Mouse (Mus musculus) bone marrow macrophage, adult 2 months (primary cell): ENCODE measurements around the gene Cend1. TPM values are rescaled to one million over a fixed set of nuclear protein-coding genes. Genes with fewer than 3 reads are reported as not detected.

Source experiments
- H3K27ac ChIP-seq: 2 replicates; pipeline ENCODE4 v1.5.1; 2012; ENCODE audit warnings: low read depth, low read length; ENCODE audit not compliant: insufficient read depth
- H3K4me1 ChIP-seq: 2 replicates; pipeline ENCODE4 v1.6.1; 2012; ENCODE audit warnings: low read length; ENCODE audit not compliant: control insufficient read depth, insufficient read depth
- H3K4me3 ChIP-seq: 2 replicates; pipeline ENCODE4 v1.5.1; 2012; ENCODE audit warnings: mild to moderate bottlenecking, low read length, moderate library complexity; ENCODE audit not compliant: insufficient read depth
- CTCF ChIP-seq: IDR thresholded peaks from 2 replicates; pipeline ENCODE4 v1.5.1; 2012; ENCODE audit warnings: low read depth, mild to moderate bottlenecking, low read length, moderate library complexity
- POLR2A ChIP-seq: IDR thresholded peaks from 2 replicates; pipeline ENCODE4 v1.6.1; 2012; ENCODE audit warnings: mild to moderate bottlenecking, low read depth, low read length, borderline replicate concordance
- polyA plus RNA-seq: library from polyadenylated mRNA; stranded (reverse); fragments of >200 nt; gene quantifications from 2 replicates; pipeline ENCODE4 v1.2.4, GENCODE M21; 2012; ENCODE audit not compliant: missing spikeins, insufficient read depth, insufficient read length

The Cend1 gene
- polyA plus RNA-seq, 1 experiment, result not detected

- Histone ChIP-seq H3K4me3 (no peak overlapping the region), H3K27ac (no peak overlapping the region), H3K4me1 (peaks cover 14% of the 10 kb centered on the region)
- TF ChIP-seq CTCF, result no peak
- TF ChIP-seq POLR2A, result no peak
These were observed 1.4 kb upstream of the Cend1 start for GRCm38 (mm10) chr7:141430585-141431240.

- H3K4me3 ChIP-seq, result no peak overlapping the region
- no peak overlapping the region for H3K27ac ChIP-seq
- no peak for TF ChIP-seq POLR2A
- no peak for TF ChIP-seq CTCF
- H3K4me1 ChIP-seq, result peaks cover 11% of the 10 kb centered on the region
These were observed 721 bp upstream of the Cend1 start for GRCm38 (mm10) chr7:141429840-141430584.

GRCm38 (mm10) chr7:141428701-141429100 is 590 bp downstream of the Cend1 start:
- H3K4me1 ChIP-seq, result peaks cover 9% of the 10 kb centered on the region
- no peak overlapping the region for H3K4me3 ChIP-seq
- no peak for TF ChIP-seq POLR2A
- TF ChIP-seq CTCF, result no peak
- H3K27ac ChIP-seq, result no peak overlapping the region

- no peak overlapping the region for H3K27ac ChIP-seq
- TF ChIP-seq CTCF (no peak), POLR2A (no peak)
These were observed 2.2 kb downstream of the Cend1 start for GRCm38 (mm10) chr7:141426948-141427730.

GRCm38 (mm10) chr7:141423811-141424210 is 5.5 kb downstream of the Cend1 start:
- Histone ChIP-seq H3K27ac (no peak overlapping the region), H3K4me3 (no peak overlapping the region), H3K4me1 (peaks cover 9% of the 10 kb centered on the region)
- TF ChIP-seq CTCF (no peak), POLR2A (no peak)

More at GRCm38 (mm10) chr7:141426948-141427730, 2.2 kb downstream of the Cend1 start:
- Histone ChIP-seq H3K4me3 (no peak overlapping the region), H3K4me1 (peaks cover 9% of the 10 kb centered on the region)

- Histone ChIP-seq H3K4me1 (peaks cover 5% of the 10 kb centered on the region), H3K27ac (no peak overlapping the region), H3K4me3 (no peak overlapping the region)
- TF ChIP-seq CTCF (no peak), POLR2A (no peak)
These were observed 9.1 kb downstream of the Cend1 start for GRCm38 (mm10) chr7:141420030-141420702.

- H3K27ac ChIP-seq, result no peak overlapping the region
- TF ChIP-seq POLR2A (no peak), CTCF (no peak)
- no peak overlapping the region for H3K4me3 ChIP-seq
- peaks cover 10% of the 10 kb centered on the region for H3K4me1 ChIP-seq
These were observed 10.3 kb downstream of the Cend1 start for GRCm38 (mm10) chr7:141418970-141419369.

- Histone ChIP-seq H3K4me3 (no peak overlapping the region), H3K4me1 (peaks cover 10% of the 10 kb centered on the region), H3K27ac (no peak overlapping the region)
- TF ChIP-seq POLR2A (no peak), CTCF (no peak)
These were observed 11.3 kb downstream of the Cend1 start for GRCm38 (mm10) chr7:141417731-141418681.
